Mouse (Mus musculus): ENCODE results near the gene Fgf15. TPM values are rescaled to one million over a fixed set of nuclear protein-coding genes. Genes with fewer than 3 reads are reported as not detected.

The Fgf15 gene
- total and polyA plus RNA-seq, 3 experiments, result not detected

DNA sequence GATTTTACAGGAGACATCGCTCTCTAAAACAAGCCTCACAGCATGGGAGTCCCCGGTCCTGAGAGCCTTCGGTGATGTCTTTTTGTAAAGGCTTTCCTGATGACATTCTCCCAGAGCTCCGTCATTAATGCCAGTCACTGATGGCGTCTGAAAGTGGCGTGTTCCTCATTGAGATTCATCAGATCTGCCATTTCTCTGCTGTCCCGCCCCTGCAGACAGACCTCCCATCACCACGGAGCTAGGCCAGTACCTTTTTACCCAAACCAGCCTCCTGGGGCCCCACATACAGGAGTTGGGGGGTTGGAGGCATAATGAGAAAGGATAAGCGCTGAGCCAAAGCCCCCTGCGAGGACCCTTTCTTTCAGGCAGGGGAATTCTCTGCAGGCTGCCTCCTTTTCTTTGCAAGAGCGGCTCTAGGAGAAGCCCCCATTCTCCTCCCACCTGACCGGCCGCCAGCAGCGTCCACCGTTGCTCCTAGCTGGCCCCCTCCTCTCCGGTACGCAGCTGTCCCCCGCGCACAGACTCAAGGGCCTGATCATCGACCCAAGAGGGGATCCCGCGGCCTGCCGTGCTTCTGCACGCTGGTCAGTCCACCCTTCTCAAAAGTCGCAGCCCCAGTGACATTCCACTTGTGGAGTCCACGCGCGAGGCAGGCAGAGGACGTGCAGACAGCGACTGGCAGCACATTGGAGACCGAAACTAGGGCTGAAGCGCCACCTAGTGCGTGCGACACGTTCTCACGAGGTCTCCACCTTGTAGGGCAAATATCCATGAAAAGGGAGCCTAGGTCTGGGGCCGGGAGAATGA, 823 bp upstream of the Fgf15 start:
- Histone ChIP-seq H3K27ac (ENCODE audit: insufficient read depth, low read depth) (no peak overlapping the region), H3K36me3 (replicated peaks in 1 of 2; ENCODE audit: control insufficient read depth in 1 of 2, insufficient read depth in 1 of 2, low read length in 1 of 2) (no peaks in the 10 kb centered on the region), H3K9ac (ENCODE audit: insufficient read depth, low read depth) (no peak overlapping the region), H3K27me3 (replicated peaks) (peaks cover 87% of the 10 kb centered on the region), H3K4me2 (ENCODE audit: insufficient read depth, low read depth, poor library complexity, severe bottlenecking) (peak overlapping the region; percentile 48), H3K4me3 (replicated peaks in 1 of 3; ENCODE audit: low read depth in 2 of 3, low read length in 2 of 3, poor library complexity in 1 of 3) (no peak overlapping the region), H3K9me3 (replicated peaks; ENCODE audit: low read length) (no peaks in the 10 kb centered on the region), H3K4me1 (ENCODE audit: control insufficient read depth in 1 of 2, insufficient read depth in 2 of 2) (0 out of 4 replicates have a peak, but pooled peaks cover 2 to 5% of the 10 kb centered on the region in 2 experiments), H3K79me2 (replicated peaks; ENCODE audit: control insufficient read depth, extremely low read depth, insufficient read depth, poor library complexity, severe bottlenecking) (no peaks in the 10 kb centered on the region)
- no peak for DNase-seq (ENCODE audit: extremely low read depth)
- in situ Hi-C loops (cut with MboI; ENCODE audit: low pct_ligation_motif_present, low pct_unique_long_range_greater_than_20kb, low sequenced_read_pairs) (loop anchor here (5.0 to 10.0 kb wide), 3 partner anchors 51 to 311 kb away; partner anchors contain the start of genes Fadd and Fgf4), dilution Hi-C loops (cut with MboI; ENCODE audit: extremely low pct_ligation_motif_present, extremely low pct_unique_long_range_greater_than_20kb, low sequenced_read_pairs) (no loop called here)
- TF ChIP-seq UBTF (IDR thresholded peaks at IDR 0.05; ENCODE audit: low read depth, low read length), result no peak
- TF ChIP-seq MAX (IDR thresholded peaks at IDR 0.05; ENCODE audit: low read length), result no peak; the same call in 1 of the 2 replicates
- TF ChIP-seq RAD21 (IDR thresholded peaks at IDR 0.05; ENCODE audit: low read depth, low read length), result peak; percentile 57
- TF ChIP-seq IRF4 (IDR thresholded peaks at IDR 0.05; ENCODE audit: low read depth, low read length), result 0 out of 2 replicates have a peak, but pooled peaks have one; percentile 34
- TF ChIP-seq CTCF (conservative IDR thresholded peaks at IDR 0.05 in 1 of 2, IDR thresholded peaks at IDR 0.05 in 1 of 2; ENCODE audit: low read depth in 2 of 2, low read length in 2 of 2), result peak in 1 of 2 experiments; percentile 69; a peak in 2 of 4 replicates
- peak; percentile 37 for TF ChIP-seq SMC3 (IDR thresholded peaks at IDR 0.05; ENCODE audit: low read depth, low read length)

DNA sequence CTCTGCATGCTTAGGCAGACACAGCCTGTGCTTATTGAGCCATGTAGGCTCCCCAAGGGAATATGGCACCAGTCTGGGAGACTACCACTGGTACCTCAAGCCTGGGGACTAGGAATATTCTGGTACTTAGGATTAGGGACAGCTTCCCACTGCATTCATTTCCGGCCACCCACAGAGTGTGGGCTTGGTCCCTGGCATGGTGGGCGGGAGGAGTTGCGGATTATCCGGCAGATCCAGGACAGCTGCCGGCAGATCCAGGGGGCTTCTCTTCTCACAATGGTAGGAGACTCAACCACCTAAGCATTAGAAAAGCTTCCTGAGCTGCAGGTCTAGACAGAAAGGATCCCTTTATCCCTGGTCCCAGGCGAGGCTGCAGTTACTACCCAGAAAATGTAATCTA, 2.2 kb downstream of the Fgf15 start:
- H3K9me3 ChIP-seq (replicated peaks; ENCODE audit: low read length), result no peaks in the 10 kb centered on the region
- no peak overlapping the region for H3K4me2 ChIP-seq (ENCODE audit: insufficient read depth, low read depth, poor library complexity, severe bottlenecking)
- H3K9ac ChIP-seq (ENCODE audit: insufficient read depth, low read depth), result no peak overlapping the region
- in situ Hi-C loops (cut with MboI; ENCODE audit: low pct_ligation_motif_present, low pct_unique_long_range_greater_than_20kb, low sequenced_read_pairs), result loop anchor here (5.0 to 10.0 kb wide), 3 partner anchors 54 to 314 kb away; partner anchors contain the start of genes Fadd and Fgf4
- H3K36me3 ChIP-seq (replicated peaks in 1 of 2; ENCODE audit: control insufficient read depth in 1 of 2, insufficient read depth in 1 of 2, low read length in 1 of 2), result no peaks in the 10 kb centered on the region
- DNase-seq (ENCODE audit: extremely low read depth), result no peak
- H3K4me3 ChIP-seq (replicated peaks in 1 of 3; ENCODE audit: low read depth in 2 of 3, low read length in 2 of 3, poor library complexity in 1 of 3), result no peak overlapping the region
- no peaks in the 10 kb centered on the region for H3K79me2 ChIP-seq (replicated peaks; ENCODE audit: control insufficient read depth, extremely low read depth, insufficient read depth, poor library complexity, severe bottlenecking)
- dilution Hi-C loops (cut with MboI; ENCODE audit: extremely low pct_ligation_motif_present, extremely low pct_unique_long_range_greater_than_20kb, low sequenced_read_pairs), result no loop called here
- H3K27ac ChIP-seq (ENCODE audit: insufficient read depth, low read depth), result no peak overlapping the region
- 0 out of 4 replicates have a peak, but pooled peaks cover 2 to 5% of the 10 kb centered on the region in 2 experiments for H3K4me1 ChIP-seq (ENCODE audit: control insufficient read depth in 1 of 2, insufficient read depth in 2 of 2)
- H3K27me3 ChIP-seq (replicated peaks), result peaks cover 91% of the 10 kb centered on the region
- TF ChIP-seq NRF1 (IDR thresholded peaks at IDR 0.05; ENCODE audit: low read depth, low read length), result no peak
- no peak for TF ChIP-seq GABPA (IDR thresholded peaks at IDR 0.05; ENCODE audit: insufficient replicate concordance, low read depth, low read length)
- no peak for TF ChIP-seq MEF2A (IDR thresholded peaks at IDR 0.05; ENCODE audit: borderline replicate concordance, low read depth, low read length)
- TF ChIP-seq ETS1 (conservative IDR thresholded peaks at IDR 0.05; ENCODE audit: low read depth, low read length), result no peak
- no peak for TF ChIP-seq MAFK (IDR thresholded peaks at IDR 0.05; ENCODE audit: insufficient replicate concordance, low read length)
- TF ChIP-seq EP300 (IDR thresholded peaks at IDR 0.05; ENCODE audit: low read length), result no peak
- TF ChIP-seq MYC (IDR thresholded peaks at IDR 0.05; ENCODE audit: low read depth, low read length), result no peak
- TF ChIP-seq ELF1 (IDR thresholded peaks at IDR 0.05; ENCODE audit: low read depth, low read length), result no peak
- TF ChIP-seq TBP (conservative IDR thresholded peaks at IDR 0.05; ENCODE audit: low read depth, low read length), result no peak
- no peak for TF ChIP-seq SMC3 (IDR thresholded peaks at IDR 0.05; ENCODE audit: low read depth, low read length)
- TF ChIP-seq MXI1 (IDR thresholded peaks at IDR 0.05; ENCODE audit: low read depth, low read length), result no peak
- no peak for TF ChIP-seq SIN3A (IDR thresholded peaks at IDR 0.05; ENCODE audit: low read length)
- TF ChIP-seq POLR2AphosphoS2 (IDR thresholded peaks at IDR 0.05; ENCODE audit: low read depth, low read length), result no peak
- no peak for TF ChIP-seq BHLHE40 (IDR thresholded peaks at IDR 0.05; ENCODE audit: low read depth, low read length)

All from CH12.LX (cell line).